Mouse (Mus musculus) G1E (cell line): ENCODE measurements at regions not wholly inside any gene's neighbourhood (a gene's known extent, or its start where the extent isn't known, plus 50 kb on each side); places are given as distances from the start of the nearest gene placed in this dataset.

Experiments used
- ATAC-seq: 2 replicates; pipeline ENCODE4 v1.8.0; 2016; ENCODE audit warnings: mild to moderate bottlenecking; ENCODE audit not compliant: insufficient number of reproducible peaks, poor library complexity, low FRiP score, severe bottlenecking; ENCODE audit errors: extremely low read depth
- DNase-seq: peaks from one replicate; pipeline ENCODE4 v3.0.0; 2012; ENCODE audit warnings: low spot score
- H3K27me3 ChIP-seq: 2 replicates; pipeline ENCODE4 v1.6.1; 2012; ENCODE audit warnings: mild to moderate bottlenecking, low read length, inconsistent platforms; ENCODE audit not compliant: insufficient read depth
- H3K36me3 ChIP-seq: replicated peaks from 2 replicates; pipeline ENCODE3; 2012; ENCODE audit warnings: mild to moderate bottlenecking, inconsistent platforms
- H3K4me1 ChIP-seq: 2 replicates; pipeline ENCODE4 v1.6.1; 2012; ENCODE audit warnings: low read depth, low read length, inconsistent platforms, mixed read lengths; ENCODE audit not compliant: insufficient read depth
- H3K4me3 ChIP-seq: 2 replicates; pipeline ENCODE4 v1.5.1; 2012; ENCODE audit warnings: low read depth, mild to moderate bottlenecking, inconsistent platforms, low read length, moderate library complexity, mixed read lengths
- H3K9me3 ChIP-seq: replicated peaks from 2 replicates; pipeline ENCODE4 v1.6.1; 2012; ENCODE audit warnings: inconsistent platforms
- CTCF ChIP-seq: IDR thresholded peaks from 2 replicates; pipeline ENCODE4 v1.5.1; 2012; ENCODE audit warnings: low read depth, low read length, inconsistent platforms, mixed read lengths
- GATA1 ChIP-seq: IDR thresholded peaks from 2 replicates; pipeline ENCODE4 v1.6.1; 2012; ENCODE audit warnings: borderline replicate concordance, low read length, inconsistent platforms, mixed read lengths
- GATA2 ChIP-seq: IDR thresholded peaks from 2 replicates; pipeline ENCODE4 v1.6.1; 2012; ENCODE audit warnings: low read depth, low read length, inconsistent platforms, borderline replicate concordance
- POLR2AphosphoS5 ChIP-seq: IDR thresholded peaks from 2 replicates; pipeline ENCODE4 v1.6.1; 2012; ENCODE audit warnings: low read depth, low read length, inconsistent platforms; ENCODE audit not compliant: insufficient replicate concordance
- TAL1 ChIP-seq: conservative IDR thresholded peaks from 2 replicates; pipeline ENCODE4 v1.6.1; 2012; ENCODE audit warnings: low read depth, low read length, inconsistent platforms, mixed read lengths

GRCm38 (mm10) chr2:174532671-174533363, 59.9 kb upstream of the Prelid3b start:
- no peak for ATAC-seq
- no peak for TF ChIP-seq GATA2
- TF ChIP-seq TAL1 = no peak
- no peak for TF ChIP-seq CTCF
- TF ChIP-seq GATA1 = no peak
- no peak for TF ChIP-seq POLR2AphosphoS5

GRCm38 (mm10) chr2:174540717-174541116, 67.8 kb upstream of the Prelid3b start:
- DNase-seq (no peak), ATAC-seq (no peak)
- no peak overlapping the region for H3K4me3 ChIP-seq
- TF ChIP-seq GATA2 = no peak
- TF ChIP-seq GATA1 = no peak
- TF ChIP-seq CTCF = no peak
- TF ChIP-seq POLR2AphosphoS5 = no peak
- TF ChIP-seq TAL1 = no peak
- no peaks in the 10 kb centered on the region for H3K36me3 ChIP-seq
- peaks cover 36% of the 10 kb centered on the region for H3K9me3 ChIP-seq
- no peaks in the 10 kb centered on the region for H3K4me1 ChIP-seq
- no peaks in the 10 kb centered on the region for H3K27me3 ChIP-seq

More at GRCm38 (mm10) chr2:174532671-174533363, 59.9 kb upstream of the Prelid3b start:
- Histone ChIP-seq H3K4me1 (no peaks in the 10 kb centered on the region), H3K9me3 (peaks cover 38% of the 10 kb centered on the region), H3K4me3 (no peak overlapping the region), H3K27me3 (no peaks in the 10 kb centered on the region), H3K36me3 (no peaks in the 10 kb centered on the region)
- DNase-seq = no peak

DNA sequence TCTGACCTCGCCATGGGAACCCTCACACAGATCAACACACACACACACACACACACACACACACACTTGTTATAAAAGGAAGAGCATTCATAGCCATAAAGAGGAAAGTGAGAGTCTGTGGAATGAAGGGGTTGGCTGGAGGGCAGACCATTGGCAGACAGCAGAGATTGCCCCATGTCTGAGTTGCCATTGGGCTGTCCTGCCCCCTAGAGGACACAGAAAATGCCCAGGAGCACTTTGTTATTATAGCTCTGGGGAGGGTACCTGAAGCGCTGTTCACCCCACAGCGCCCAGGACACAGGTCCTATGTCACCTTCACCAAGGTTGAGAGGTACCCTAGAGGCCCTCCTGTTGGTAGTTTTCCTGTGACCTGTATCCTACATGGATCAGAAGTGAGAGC, 74.3 kb upstream of the Prelid3b start:
- H3K4me1 ChIP-seq = no peaks in the 10 kb centered on the region
- ATAC-seq = no peak
- H3K36me3 ChIP-seq = no peaks in the 10 kb centered on the region
- H3K4me3 ChIP-seq = no peak overlapping the region
- TF ChIP-seq CTCF (no peak), GATA1 (no peak), GATA2 (no peak), POLR2AphosphoS5 (no peak), TAL1 (no peak)
- peaks cover 34% of the 10 kb centered on the region for H3K9me3 ChIP-seq
- DNase-seq = no peak
- H3K27me3 ChIP-seq = no peaks in the 10 kb centered on the region

GRCm38 (mm10) chr2:174547701-174548100, 74.8 kb upstream of the Prelid3b start:
- ATAC-seq = no peak
- Histone ChIP-seq H3K9me3 (peaks cover 33% of the 10 kb centered on the region), H3K36me3 (no peaks in the 10 kb centered on the region), H3K4me3 (no peak overlapping the region), H3K27me3 (no peaks in the 10 kb centered on the region), H3K4me1 (no peaks in the 10 kb centered on the region)
- DNase-seq = no peak
- no peak for TF ChIP-seq GATA2

- no peaks in the 10 kb centered on the region for H3K36me3 ChIP-seq
- no peaks in the 10 kb centered on the region for H3K4me1 ChIP-seq
- ATAC-seq (no peak), DNase-seq (no peak)
- TF ChIP-seq POLR2AphosphoS5 = no peak
- TF ChIP-seq GATA1 = no peak
- TF ChIP-seq CTCF = no peak
- no peak for TF ChIP-seq TAL1
- no peak for TF ChIP-seq GATA2
- no peak overlapping the region for H3K4me3 ChIP-seq
- H3K9me3 ChIP-seq = peaks cover 26% of the 10 kb centered on the region
- H3K27me3 ChIP-seq = no peaks in the 10 kb centered on the region
These were observed 75.9 kb upstream of the Prelid3b start for GRCm38 (mm10) chr2:174548776-174549175.

GRCm38 (mm10) chr2:174555778-174556177, 82.9 kb upstream of the Prelid3b start:
- DNase-seq (no peak), ATAC-seq (no peak)
- Histone ChIP-seq H3K9me3 (peaks cover 33% of the 10 kb centered on the region), H3K4me1 (no peaks in the 10 kb centered on the region), H3K36me3 (no peaks in the 10 kb centered on the region), H3K4me3 (no peak overlapping the region), H3K27me3 (no peaks in the 10 kb centered on the region)
- no peak for TF ChIP-seq CTCF

DNA sequence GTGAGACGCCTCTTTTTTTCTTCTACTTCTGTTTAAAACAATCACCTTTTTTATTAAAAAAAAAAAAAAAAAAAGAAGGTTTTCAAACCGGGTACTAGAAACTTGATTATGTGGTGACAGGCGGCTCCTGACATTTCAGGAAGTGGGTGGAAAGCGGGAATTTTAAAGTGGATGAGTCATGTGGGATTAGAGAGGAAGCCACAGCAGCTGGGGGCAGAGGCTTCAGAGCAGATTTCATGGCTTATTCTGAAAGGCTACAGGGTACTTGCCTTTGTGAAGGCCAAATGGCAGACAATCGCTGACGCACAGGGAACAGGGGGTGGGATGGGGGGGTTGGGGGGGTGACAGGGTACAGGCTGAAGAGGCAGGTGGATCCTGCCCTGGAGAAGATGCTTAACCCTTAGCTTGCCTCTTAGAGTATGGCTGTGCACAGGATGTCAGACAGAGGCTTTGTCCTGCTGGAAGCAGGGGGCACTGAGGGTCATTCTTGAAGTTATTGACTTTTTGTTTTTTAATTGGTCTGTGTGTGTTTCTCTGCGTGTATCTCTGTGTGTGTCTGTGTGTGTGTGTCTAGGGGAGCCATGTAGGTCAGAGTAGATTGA, 81.4 kb upstream of the Zfp831 start:
- H3K4me1 ChIP-seq = no peaks in the 10 kb centered on the region

More for the DNA sequence above, 81.4 kb upstream of the Zfp831 start:
- Histone ChIP-seq H3K36me3 (no peaks in the 10 kb centered on the region), H3K27me3 (no peaks in the 10 kb centered on the region), H3K9me3 (peaks cover 44% of the 10 kb centered on the region), H3K4me3 (no peak overlapping the region)
- TF ChIP-seq POLR2AphosphoS5 = no peak
- TF ChIP-seq CTCF = no peak
- no peak for TF ChIP-seq GATA1
- TF ChIP-seq GATA2 = no peak
- no peak for TF ChIP-seq TAL1
- DNase-seq (no peak), ATAC-seq (no peak)
